Mouse (Mus musculus) megakaryocyte, embryonic 14.5 days (primary cell): ENCODE data around the gene Smtnl1.

ENCODE experiments used
- FLI1 ChIP-seq: IDR thresholded peaks from 2 replicates; pipeline ENCODE4 v1.6.1; 2012; ENCODE audit warnings: low read length, inconsistent platforms, mixed read lengths
- GATA1 ChIP-seq: IDR thresholded peaks from 3 replicates; pipeline ENCODE4 v1.6.1; 2012; ENCODE audit warnings: mixed read lengths, low read length, inconsistent platforms, borderline replicate concordance

DNA sequence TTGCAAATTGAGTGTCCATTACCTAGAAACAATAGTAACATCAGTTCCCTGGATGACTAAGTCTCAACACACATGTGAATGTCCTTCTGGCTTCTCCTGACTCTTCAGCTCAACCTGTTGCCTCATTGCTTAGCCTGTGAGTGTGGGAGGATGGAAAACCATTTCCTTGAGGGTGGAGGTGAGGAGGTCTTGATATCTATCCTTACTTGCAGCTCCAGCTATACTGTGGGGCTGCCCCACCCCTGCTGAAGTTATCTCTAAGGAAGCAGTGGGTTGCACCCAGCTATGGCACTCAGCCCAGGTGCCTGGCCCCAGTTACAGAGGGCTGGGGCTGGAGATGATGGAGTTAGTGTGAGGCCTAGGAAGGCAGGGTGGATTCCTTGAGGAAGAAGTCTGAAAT, 19.5 kb upstream of the Smtnl1 start:
- TF ChIP-seq GATA1 (no peak), FLI1 (no peak)
